Mouse (Mus musculus) neural tube, embryonic 12.5 days (tissue): ENCODE data around the gene Gm5431. TPM values are rescaled to one million over a fixed set of nuclear protein-coding genes. Genes with fewer than 3 reads are reported as not detected.
"Not testable (repeated sequence)": the region's sequence is repeated elsewhere in the genome, so short reads cannot be mapped to it uniquely, and the experiment has no call there.

Experiments used
- ATAC-seq: fragments of 200-750 bp; cut with Nextera tagmentation; 2 replicates; pipeline ENCODE4 v1.8.0; 2017; ENCODE audit warnings: low read depth, mild to moderate bottlenecking, moderate TSS enrichment, moderate library complexity; ENCODE audit not compliant: low FRiP score
- H3K27ac ChIP-seq: fragments of 300-500 bp; sonication (generic); 2 replicates; pipeline ENCODE4 v1.5.1; 2016
- H3K27me3 ChIP-seq: fragments of 300-500 bp; sonication (generic); replicated peaks from 2 replicates; pipeline ENCODE4 v1.6.1; 2016; ENCODE audit warnings: mild to moderate bottlenecking
- H3K36me3 ChIP-seq: fragments of 300-500 bp; sonication (generic); 2 replicates; pipeline ENCODE4 v1.6.1; 2016; ENCODE audit warnings: mild to moderate bottlenecking
- H3K4me1 ChIP-seq: fragments of 300-500 bp; sonication (generic); 2 replicates; pipeline ENCODE4 v1.6.1; 2016
- H3K4me2 ChIP-seq: fragments of 300-500 bp; sonication (generic); replicated peaks from 2 replicates; pipeline ENCODE4 v1.6.1; 2016; ENCODE audit warnings: mild to moderate bottlenecking
- H3K4me3 ChIP-seq: fragments of 300-500 bp; sonication (generic); 2 replicates; pipeline ENCODE4 v1.5.1; 2016
- H3K9ac ChIP-seq: fragments of 300-500 bp; sonication (generic); 2 replicates; pipeline ENCODE4 v1.6.1; 2016; ENCODE audit warnings: mild to moderate bottlenecking
- H3K9me3 ChIP-seq: fragments of 300-500 bp; sonication (generic); 2 replicates; pipeline ENCODE4 v1.6.1; 2016; ENCODE audit warnings: mild to moderate bottlenecking
- WGBS: fragments of 180-500 bp; shearing (Covaris S2); methylation state at CpG from one replicate; pipeline ENCODE4 v1.1.7; 2016; 5-methylcytosine and 5-hydroxymethylcytosine counted together
- polyA plus RNA-seq: library from polyadenylated mRNA; unstranded; fragments of >200 nt; fragmentation: Nextera tagmentation; extraction: Ambion mirVana; gene quantifications from 2 replicates; pipeline ENCODE4 v1.2.1, GENCODE M21; 2016

Gm5431 gene
- 0.13 and 0.16 TPM in 2 replicates for polyA plus RNA-seq

DNA sequence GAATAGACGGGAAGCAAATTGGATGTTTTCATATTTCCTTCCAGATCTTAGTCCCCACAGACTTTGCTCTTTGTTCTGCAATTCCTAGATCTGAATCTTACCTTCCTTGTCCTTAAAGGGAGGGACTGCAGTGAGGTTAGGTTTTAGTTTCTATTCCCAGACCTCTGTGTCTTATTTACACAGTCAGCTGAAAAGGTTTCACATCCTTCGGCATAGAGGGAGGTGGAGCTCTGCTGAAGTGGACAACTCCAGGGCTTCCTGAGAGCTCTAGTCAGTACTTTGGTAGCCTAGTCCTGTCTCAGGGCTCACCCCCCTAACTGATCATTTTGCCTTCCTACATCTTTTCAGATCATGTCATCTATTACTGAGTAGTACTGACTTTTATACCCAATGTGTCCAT, at the start of gene Gm5431:
Gene Gm5431, minus strand, starts transcription at position 194 of the 400 bp plus-strand sequence.
- H3K4me1 ChIP-seq: no peaks in the 10 kb centered on the region
- no peak within 1 kb of the TSS for H3K9ac ChIP-seq
- H3K27ac ChIP-seq: no peak within 1 kb of the TSS
- H3K9me3 ChIP-seq: no peaks in the 10 kb centered on the region
- H3K27me3 ChIP-seq: no peaks in the 10 kb centered on the region
- 67% methylated on average over 2 of the region's 2 CpGs for WGBS
- H3K4me2 ChIP-seq: no peak within 1 kb of the TSS
- no peaks in the 10 kb centered on the region for H3K36me3 ChIP-seq
- H3K4me3 ChIP-seq: no peak within 1 kb of the TSS
- no peak for ATAC-seq

DNA sequence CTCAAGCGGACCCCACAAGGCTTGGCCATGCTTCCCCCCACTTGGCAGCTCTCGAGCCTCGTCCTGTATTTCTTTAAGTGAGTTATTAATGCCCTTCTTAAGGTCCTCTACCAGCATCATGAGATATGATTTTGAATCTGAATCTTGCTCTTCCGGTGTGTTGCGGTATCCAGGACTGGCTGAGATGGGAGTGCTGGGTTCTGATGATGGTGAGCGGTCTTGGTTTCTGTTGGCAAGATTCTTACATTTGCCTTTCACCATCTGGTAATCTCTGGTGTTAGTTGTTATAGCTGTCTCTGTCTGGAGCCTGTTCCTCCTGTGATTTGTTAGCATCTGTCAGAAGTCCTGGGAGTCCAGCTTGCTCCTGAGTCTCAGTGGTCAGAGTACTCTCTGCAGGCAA, 44.1 kb upstream of the Gm5431 start, which contains the start of gene Psme2b:
Gene Psme2b, minus strand, starts transcription at position 101 of the 400 bp plus-strand sequence.
- H3K4me1 ChIP-seq, H3K9me3 ChIP-seq, H3K4me2 ChIP-seq, ATAC-seq, H3K27me3 ChIP-seq, H3K27ac ChIP-seq, H3K4me3 ChIP-seq, H3K9ac ChIP-seq, H3K36me3 ChIP-seq: not testable (repeated sequence)
- 96% methylated on average over 6 of the region's 6 CpGs for WGBS

DNA sequence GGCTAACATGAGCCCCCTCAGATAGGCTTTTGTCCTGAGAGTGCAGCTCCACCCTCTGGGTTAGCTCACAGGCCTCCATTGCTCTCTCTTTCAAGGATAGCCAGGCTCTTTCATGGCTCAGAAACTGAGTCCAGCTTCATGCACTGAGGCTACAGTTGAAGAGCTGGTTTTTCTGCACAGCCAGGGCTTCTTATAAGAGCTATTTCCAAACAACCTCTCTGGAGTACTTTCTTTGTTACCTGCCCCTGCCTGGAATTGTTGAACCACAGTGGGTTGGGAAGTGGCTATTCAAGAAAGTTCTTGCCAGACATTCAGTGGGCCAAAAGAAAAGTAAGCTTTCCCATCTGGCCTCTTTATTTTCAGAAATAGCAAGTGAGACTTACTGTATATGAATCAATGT, 37.3 kb upstream of the Gm5431 start:
- ATAC-seq, H3K27ac ChIP-seq, H3K9ac ChIP-seq, H3K4me2 ChIP-seq, H3K9me3 ChIP-seq, H3K27me3 ChIP-seq, H3K36me3 ChIP-seq, H3K4me1 ChIP-seq, H3K4me3 ChIP-seq: not testable (repeated sequence)

GRCm38 (mm10) chr11:48935291-48935690, 33.3 kb upstream of the Gm5431 start:
- H3K36me3 ChIP-seq, H3K27me3 ChIP-seq, ATAC-seq, H3K4me1 ChIP-seq, H3K9me3 ChIP-seq, H3K27ac ChIP-seq, H3K4me3 ChIP-seq, H3K9ac ChIP-seq, H3K4me2 ChIP-seq: not testable (repeated sequence)
- no CpG with 5 or more reads among the region's 3 CpGs for WGBS

GRCm38 (mm10) chr11:48933923-48934322, 31.9 kb upstream of the Gm5431 start:
- not testable (repeated sequence) for H3K9ac ChIP-seq, H3K4me2 ChIP-seq, H3K4me3 ChIP-seq, ATAC-seq, H3K4me1 ChIP-seq, H3K27me3 ChIP-seq, H3K9me3 ChIP-seq, H3K27ac ChIP-seq, H3K36me3 ChIP-seq
- WGBS: 70% methylated on average over 1 of the region's 1 CpGs

DNA sequence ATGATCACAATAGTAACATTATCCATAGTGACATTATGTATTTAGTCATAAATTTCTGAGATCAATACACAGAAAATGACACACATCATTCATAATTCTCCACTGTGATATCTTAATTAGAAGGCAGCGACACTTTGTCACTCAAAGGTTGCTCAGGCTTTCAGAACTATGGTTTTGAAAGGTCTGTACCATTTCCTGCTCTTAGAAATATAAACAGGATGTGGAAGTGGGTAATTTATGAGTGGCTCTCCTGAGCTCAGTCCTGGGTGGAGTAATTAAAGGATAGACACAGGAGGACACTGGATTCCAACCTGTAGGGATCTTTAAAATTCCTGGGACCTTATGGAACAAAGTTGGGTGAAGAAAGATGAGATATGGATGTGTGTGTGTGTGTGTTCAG, 31.4 kb upstream of the Gm5431 start:
- not testable (repeated sequence) for H3K9ac ChIP-seq, H3K36me3 ChIP-seq, H3K9me3 ChIP-seq, H3K4me1 ChIP-seq, H3K27me3 ChIP-seq, H3K27ac ChIP-seq, ATAC-seq, H3K4me3 ChIP-seq, H3K4me2 ChIP-seq
- 87% methylated on average over 1 of the region's 1 CpGs for WGBS

GRCm38 (mm10) chr11:48928068-48928467, 26.1 kb upstream of the Gm5431 start:
- not testable (repeated sequence) for H3K27me3 ChIP-seq, H3K4me1 ChIP-seq, H3K9me3 ChIP-seq, H3K9ac ChIP-seq, H3K36me3 ChIP-seq, H3K4me2 ChIP-seq, H3K27ac ChIP-seq, H3K4me3 ChIP-seq, ATAC-seq
- 81% methylated on average over 1 of the region's 1 CpGs for WGBS

GRCm38 (mm10) chr11:48926437-48926836, 24.4 kb upstream of the Gm5431 start:
- H3K9ac ChIP-seq, H3K4me1 ChIP-seq, ATAC-seq, H3K36me3 ChIP-seq, H3K9me3 ChIP-seq, H3K4me2 ChIP-seq, H3K27ac ChIP-seq, H3K27me3 ChIP-seq, H3K4me3 ChIP-seq: not testable (repeated sequence)

DNA sequence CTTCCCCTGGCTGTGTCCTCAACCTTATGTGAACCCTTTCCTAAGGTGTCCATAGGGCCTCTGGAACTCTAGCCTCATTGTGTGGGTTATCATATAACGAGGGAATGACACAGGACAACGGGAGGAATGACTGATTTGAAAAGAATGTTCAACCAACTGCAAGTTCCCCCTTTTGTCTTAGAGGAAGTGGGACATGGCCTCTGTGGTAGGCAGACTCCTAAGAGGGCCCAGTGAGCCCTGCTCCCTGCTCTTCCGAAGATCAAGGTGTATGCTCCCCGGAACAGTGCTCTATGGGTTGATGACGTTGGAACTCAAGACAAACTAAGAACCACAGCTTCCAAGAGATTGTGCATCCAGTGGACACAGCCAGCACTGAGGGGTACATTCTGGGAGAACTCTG, 21.8 kb upstream of the Gm5431 start:
- H3K4me1 ChIP-seq, H3K27ac ChIP-seq, H3K9me3 ChIP-seq, H3K36me3 ChIP-seq, H3K9ac ChIP-seq, H3K4me2 ChIP-seq, ATAC-seq, H3K27me3 ChIP-seq, H3K4me3 ChIP-seq: not testable (repeated sequence)
- 92% methylated on average over 5 of the region's 5 CpGs for WGBS

DNA sequence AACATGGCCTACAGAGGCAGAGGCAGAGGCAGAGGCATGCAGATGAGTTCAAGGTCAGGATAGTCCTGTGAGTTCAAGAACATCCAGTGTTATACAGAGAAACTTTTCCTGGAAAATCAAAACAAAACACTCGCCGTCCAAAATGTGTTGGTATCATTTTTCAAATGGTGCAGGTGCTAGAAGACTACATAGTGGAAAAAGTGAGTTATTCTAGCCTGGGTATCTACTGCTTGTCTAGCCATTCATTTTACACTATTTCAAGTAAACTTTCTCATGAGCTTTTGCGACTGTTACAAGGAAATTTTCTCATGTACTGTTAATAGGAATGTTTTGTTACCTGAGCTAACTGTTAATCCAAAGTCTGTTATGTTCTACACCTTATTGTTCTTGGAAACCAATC, 16.4 kb upstream of the Gm5431 start:
- H3K4me2 ChIP-seq: no peak overlapping the region
- H3K36me3 ChIP-seq: no peaks in the 10 kb centered on the region
- whole genome bisulfite sequencing: 89% methylated on average over 3 of the region's 3 CpGs
- no peaks in the 10 kb centered on the region for H3K4me1 ChIP-seq
- H3K4me3 ChIP-seq: no peak overlapping the region
- ATAC-seq: no peak
- H3K27me3 ChIP-seq: no peaks in the 10 kb centered on the region
- no peaks in the 10 kb centered on the region for H3K9me3 ChIP-seq
- H3K9ac ChIP-seq: no peak overlapping the region
- H3K27ac ChIP-seq: no peak overlapping the region

- 96% methylated on average over 1 of the region's 1 CpGs for WGBS
- Histone ChIP-seq H3K9me3 (no peaks in the 10 kb centered on the region), H3K4me3 (no peak overlapping the region), H3K27me3 (no peaks in the 10 kb centered on the region), H3K27ac (no peak overlapping the region), H3K9ac (no peak overlapping the region), H3K36me3 (no peaks in the 10 kb centered on the region), H3K4me2 (no peak overlapping the region), H3K4me1 (no peaks in the 10 kb centered on the region)
- no peak for ATAC-seq
These were observed 11.6 kb upstream of the Gm5431 start for GRCm38 (mm10) chr11:48913611-48914010.

DNA sequence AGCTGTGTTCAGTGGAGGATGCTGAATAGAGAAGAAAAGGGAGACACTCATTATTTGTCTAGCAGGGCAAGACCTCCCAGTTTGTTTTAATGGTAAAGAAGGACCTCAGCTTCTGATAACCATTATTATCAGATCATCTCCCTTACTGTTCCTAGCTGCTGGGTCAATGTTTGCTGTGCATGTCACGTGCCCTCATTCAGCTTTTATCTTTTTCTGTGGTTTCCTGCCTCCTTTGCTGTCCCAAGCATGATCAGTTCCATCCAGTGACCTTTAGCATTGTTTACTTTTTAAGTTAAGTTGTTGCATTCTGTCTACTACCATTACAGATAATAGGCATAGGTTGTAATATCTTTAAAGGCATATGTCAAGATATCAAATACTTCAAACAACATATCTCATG, 6.4 kb upstream of the Gm5431 start:
- no peak for ATAC-seq
- 67% methylated on average over 1 of the region's 1 CpGs for whole genome bisulfite sequencing
- Histone ChIP-seq H3K4me2 (no peak overlapping the region), H3K4me1 (no peaks in the 10 kb centered on the region), H3K9ac (no peak overlapping the region), H3K9me3 (no peaks in the 10 kb centered on the region), H3K36me3 (no peaks in the 10 kb centered on the region), H3K4me3 (no peak overlapping the region), H3K27me3 (no peaks in the 10 kb centered on the region), H3K27ac (no peak overlapping the region)

GRCm38 (mm10) chr11:48901567-48901930, 465 bp downstream of the Gm5431 start:
- not testable (repeated sequence) for H3K36me3 ChIP-seq, H3K4me2 ChIP-seq, H3K9ac ChIP-seq, H3K9me3 ChIP-seq, ATAC-seq, H3K4me3 ChIP-seq, H3K4me1 ChIP-seq, H3K27me3 ChIP-seq, H3K27ac ChIP-seq
- 97% methylated on average over 1 of the region's 1 CpGs for WGBS
